Mouse (Mus musculus) 3T3-L1 (cell line): ENCODE measurements around the gene Tspan31.

Experiments used
- DNase-seq: peaks from one replicate; pipeline ENCODE4 v3.0.0-alpha.2; 2015; ENCODE audit warnings: low read depth, low spot score

Tspan31 gene

DNA sequence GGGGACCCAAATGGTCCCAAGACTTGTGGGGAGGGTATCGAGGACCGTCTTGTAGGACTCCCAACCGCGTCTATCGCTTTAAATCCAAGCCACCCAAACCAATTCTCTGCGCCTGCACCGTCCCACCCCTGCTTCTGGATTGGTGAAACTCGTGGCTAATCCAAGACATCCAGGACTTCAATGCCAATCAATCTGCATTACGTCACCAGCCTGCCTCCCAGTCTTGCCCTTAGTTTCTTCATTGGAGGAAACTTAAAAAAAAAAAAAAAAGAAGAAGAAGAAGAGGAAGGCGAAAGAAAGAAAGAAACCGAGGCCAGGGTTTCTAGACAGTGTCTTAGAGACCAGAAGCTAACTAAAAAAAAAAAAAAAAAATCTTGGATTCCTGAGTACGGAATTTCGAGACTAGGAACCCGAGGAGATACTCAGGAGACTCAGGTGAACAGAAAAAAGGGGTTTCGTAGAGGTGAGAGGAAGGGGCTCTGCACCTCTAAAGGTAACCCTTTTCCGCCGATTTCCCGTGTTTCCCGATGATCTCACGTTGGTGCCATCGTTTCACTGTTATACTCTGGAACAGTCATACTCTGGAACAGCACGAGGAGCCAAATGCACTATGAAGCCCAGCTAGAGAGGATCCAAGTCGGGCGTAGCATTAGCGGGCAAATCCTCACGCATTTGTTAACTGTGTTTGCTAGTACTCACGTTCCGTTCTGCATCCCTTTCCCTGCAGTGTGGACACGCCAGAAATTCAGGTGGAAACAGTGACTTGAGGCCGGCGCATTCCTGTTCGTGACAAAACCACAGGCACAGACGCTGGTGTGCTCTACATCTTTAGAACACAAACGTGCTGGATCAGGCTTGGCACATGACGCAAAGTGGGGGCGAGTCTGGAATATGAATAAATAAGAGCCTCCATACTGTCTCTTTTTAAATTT is at the start of gene Tspan31:
Tspan31 (minus strand) TSS at position 75 of the 932 bp plus-strand sequence.
- DNase-seq, result peak; percentile 99

DNA sequence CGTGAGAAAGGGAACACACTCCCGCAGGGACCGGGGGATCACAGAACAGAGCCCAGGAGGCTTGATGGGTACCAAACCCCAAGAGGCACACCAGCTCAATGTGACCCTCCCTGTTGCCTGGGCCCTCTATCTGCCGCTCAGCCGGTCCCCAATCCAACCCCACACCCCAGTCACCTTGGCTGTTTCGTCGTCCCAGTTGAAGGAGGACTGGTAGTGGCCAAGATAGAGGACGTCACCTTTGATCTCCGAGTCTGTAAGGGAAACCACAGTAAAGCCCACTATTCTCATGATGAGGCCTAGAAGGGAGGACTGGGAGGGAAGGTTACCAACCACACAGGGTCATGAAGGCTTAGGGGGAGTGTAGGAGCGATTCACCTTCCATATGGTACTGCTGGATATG is 49.2 kb upstream of the Tspan31 start:
- DNase-seq, result no peak

DNA sequence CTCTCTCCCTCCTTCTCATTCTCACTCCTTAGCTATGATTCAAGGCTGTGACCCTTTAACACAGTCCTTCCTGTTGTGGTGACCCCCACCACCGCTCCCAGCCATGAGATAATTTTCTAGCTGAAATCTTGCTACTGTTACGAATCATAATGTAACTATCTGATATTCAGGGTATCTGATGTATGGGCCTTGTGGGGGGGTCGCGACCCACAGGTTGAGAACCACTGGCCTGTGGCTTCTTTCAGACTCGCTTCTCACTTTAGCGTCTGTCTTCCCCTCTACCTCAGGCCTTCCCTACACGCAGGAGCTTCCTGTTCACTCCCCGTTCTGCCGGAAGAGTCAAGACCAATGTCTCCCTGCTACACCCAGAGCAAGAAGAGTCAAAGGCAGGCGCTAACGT is 48.4 kb upstream of the Tspan31 start:
- no peak for DNase-seq

DNA sequence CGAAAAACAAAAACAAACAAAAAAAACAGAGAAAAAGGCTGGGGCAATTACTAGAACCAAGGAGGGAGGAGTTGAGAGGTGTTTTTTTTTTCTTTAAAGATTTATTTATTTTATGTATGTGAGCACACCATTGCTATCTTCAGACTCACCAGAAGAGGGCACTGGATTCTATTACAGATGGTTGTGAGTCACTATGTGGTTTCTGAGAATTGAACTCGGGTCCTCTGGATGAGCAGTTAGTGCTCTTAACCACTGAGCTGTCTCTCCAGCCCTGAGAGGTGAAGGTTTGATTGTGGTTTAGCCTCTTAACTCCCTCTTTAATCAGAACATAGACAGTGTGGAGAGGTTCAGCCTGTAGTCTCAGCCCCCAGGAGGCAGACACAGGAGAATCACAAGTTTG is 45.0 kb upstream of the Tspan31 start:
- DNase-seq, result peak; percentile 75

DNA sequence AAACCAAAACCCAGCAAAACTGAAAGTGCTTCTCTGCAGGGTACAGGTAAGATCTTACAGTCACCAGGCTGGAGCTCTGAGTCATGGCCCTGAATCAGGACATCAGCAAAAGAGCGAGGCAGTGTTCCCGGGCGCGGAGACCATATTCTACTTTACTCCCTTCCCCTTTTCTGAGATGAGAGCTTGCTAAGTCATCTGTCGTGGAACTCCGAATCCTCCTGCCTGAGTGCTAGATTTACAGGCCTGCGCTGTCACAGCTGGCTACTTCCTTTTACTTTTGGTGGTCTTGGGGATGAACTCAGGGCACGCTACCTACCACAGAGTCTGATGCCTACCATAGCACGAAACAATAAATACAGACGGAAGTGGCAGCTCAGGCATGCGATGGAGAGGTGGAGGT is 44.3 kb upstream of the Tspan31 start:
- no peak for DNase-seq

DNA sequence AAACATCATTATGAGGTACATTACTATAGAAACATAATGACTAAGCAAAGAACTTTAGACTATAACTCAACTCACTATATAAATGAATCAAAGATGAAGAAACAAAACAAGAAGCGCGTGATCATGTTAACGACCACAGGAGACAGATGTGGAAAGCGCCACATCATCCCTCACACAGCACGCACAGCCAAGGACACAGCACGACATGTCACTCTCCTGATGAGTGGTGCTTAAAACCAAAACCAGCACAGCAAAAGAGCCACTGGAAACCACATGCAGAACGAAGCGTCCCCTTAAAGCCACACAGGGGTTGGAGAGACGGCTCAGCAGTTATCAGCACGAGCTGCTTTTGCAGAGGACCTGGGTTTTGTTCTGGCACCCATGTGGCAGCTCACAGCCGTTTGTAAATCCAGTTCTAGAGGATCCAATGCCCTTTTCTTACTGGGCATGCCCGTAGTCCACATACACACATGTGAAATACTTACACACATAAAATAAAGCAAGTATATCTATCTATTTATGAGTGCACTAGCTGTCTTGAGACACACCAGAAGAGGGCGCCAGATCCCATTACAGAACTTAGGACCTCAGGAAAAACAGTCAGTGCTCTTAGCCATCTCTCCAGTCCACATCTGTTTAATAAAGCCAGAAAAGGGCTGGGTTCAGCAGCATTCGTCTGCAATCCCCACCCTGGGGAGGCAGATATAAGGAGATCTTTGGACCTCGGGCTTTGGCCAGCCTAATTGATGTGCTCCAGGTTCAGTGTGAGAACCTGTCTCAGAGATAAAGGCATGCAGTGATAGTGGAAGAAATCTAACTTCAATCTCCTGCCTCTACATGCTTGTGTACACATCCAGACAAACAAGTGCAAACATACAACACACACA is 41.2 kb upstream of the Tspan31 start:
- peak; percentile 27 for DNase-seq

DNA sequence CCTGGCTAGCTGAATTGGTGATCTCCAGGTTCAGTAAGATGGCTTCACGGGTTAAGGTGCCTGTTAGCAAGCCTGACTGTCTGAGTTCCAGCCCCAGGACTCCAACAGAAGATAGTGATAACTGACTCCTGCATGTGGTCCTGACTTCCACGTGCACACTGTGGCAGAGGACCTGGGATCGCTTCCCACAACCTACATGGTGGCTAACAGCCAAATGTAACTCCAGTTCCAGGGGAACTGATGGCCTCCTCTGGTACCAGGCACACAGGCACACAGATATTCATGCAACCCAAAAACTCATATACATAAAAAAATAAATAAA is 38.2 kb upstream of the Tspan31 start:
- DNase-seq, result no peak

DNA sequence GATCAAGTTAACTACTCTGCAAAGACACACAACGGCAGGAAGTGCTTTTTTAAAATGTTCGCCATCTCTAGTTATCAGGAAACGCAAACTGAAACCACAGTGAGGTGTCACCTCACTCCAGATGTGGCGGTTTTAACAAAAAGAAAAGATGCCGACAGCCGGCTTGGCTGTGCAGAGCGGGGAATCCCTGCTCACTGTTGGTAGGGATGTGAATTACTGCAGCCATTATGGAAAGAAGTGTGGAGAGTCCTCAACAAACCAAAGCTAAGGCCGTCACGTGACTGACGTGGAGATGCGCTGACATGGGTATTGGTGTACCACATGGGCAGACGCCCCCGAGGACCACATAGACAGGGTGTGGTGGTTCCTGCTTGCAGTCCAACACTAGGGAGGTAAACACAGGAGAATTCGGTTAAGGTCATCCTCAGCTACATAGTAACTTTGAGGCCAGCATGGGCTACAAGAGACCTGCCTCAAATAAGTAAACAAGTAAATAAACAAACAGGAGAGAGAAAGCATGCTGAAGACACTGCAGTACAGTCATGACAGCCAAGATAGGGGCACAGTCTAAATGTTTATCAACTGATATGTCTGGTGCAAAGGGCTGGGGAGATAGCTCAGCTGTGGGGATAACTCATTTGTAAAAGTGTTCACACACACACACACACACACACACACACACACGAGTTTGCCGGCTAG is 37.6 kb upstream of the Tspan31 start:
- no peak for DNase-seq

DNA sequence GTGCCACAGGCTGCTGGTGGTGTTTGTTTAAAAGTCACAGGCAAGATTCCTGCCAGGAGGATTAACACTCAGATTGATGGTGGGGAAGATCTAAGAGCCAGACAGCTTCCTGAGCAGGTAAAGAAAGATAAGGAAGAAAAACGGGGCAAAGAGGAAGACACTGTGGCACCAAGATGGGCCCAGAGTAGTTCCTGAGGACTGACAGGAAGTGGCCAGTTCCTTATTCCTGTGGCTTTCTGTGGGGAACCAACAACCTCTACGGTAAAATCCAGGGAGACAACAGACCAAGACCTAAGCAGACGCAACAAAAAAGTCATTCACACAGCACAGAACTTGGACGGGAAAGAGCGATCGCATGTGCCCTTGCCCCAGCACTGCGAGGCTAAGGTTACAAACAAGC is 33.6 kb upstream of the Tspan31 start:
- no peak for DNase-seq

DNA sequence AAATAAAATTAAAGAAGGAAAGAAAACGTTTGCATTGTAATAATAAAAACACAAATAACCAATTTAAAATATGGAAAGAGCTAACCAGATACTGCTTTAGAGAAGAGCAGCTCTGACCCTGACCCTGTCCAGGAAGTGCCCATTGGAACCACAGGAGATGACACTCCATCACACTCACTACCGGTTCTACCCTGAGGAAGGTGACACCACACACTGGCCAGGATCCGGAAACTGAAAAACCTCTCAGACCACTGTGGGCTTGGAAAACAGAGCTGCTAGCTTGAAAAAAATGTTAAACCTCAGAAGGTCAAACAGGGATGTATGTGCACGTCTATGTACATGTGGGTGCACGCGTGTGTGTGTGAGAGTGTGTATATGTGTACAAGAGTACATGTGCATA is 31.1 kb upstream of the Tspan31 start:
- no peak for DNase-seq

DNA sequence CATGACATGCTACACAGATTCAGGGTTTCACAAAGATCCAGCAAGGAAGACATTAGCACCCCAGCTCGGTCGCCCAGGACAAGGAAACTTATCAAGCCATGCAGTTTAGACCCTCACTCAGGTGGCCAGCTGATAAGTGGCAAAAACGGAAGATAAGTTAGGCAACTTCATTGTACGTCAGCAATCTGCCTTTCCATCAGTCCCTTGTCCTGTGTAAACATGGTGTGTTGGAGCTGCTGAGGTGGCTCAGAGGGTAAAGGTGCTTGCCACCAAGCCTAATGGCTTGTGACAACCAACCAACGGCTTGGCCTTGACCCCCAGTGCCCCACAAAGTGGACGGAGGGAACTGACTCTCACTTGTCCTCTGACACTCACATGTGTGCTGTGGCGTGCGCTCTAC is 30.4 kb upstream of the Tspan31 start:
- DNase-seq, result no peak

DNA sequence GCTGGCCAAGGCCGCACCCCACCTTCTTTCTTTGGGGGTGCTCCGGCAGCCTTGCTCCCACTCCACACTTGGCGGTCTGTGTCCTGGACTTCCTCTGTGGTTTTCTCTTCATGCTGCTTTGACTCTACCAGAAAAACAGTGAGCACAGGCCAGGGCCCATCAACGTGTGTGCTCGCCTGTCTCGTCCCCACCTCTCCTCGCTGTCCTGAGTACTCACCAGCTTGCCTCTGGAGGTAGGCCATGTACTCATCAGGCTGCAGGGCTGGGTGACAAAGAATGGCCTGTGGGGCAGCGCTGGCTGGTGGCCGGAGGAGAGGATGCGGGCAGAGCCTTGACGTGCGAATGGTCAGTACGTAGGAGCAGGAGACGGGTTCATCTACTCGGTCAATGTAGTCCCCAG is 29.8 kb upstream of the Tspan31 start:
- DNase-seq, result no peak

DNA sequence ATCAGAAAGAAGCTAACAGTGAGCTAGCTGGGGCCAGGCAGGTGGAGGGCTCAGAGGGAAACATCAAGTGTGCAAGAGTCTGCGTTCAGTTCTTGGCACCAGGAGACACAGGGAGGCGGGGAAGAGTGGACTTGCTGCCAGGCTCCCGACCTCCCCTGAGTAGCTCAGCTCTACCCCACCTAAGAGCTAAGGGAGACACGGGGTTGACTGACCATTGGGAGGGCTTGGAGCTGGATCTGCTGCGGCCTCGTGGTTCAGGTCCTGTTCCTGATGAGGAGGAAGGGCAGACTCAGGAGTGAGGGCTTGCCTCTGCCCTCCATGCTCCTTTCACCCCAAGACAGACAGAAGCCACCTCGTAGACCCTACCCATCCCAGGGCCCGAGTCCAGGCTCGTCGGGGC is 29.1 kb upstream of the Tspan31 start:
- DNase-seq, result no peak

DNA sequence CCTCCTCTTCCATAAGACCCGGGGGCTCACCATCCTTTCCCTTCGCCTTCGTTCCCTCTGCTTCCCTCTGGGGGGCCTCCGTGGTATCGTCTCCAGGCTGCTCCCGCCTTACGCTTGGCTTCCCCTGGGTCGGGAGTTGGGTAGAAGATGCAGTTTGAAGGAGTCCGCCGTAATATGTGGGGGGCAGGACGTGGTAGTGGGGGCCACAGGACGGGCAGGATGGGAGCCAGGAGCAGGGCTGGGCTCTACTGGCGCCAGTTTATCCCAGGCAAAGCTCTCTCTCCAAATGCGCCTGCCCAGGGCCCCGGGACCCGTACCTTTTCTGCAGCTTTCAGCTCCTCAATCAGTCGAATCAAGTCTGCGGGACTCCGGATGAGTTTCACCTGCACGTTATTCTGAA is 28.4 kb upstream of the Tspan31 start:
- DNase-seq, result no peak

DNA sequence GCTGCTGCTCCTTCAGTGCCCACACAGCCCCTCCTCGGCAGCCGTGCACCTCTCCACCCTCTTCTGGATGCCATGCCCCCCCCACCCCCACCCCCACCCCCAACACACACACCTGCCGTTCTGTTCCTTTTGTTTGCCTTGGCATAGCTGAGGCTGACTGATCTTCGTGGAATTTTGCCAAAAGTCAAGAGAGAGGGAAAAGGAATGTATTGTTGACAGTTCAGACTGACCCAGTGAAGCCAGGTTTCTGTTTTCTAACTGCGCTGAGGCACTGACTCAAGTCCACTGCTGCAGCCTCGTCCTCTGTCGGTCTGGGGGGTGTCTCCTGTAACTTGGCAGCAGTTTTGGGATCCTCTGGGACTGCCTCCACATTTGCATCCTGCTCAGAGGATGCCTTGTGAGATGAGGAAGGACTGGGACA is 24.3 kb upstream of the Tspan31 start:
- DNase-seq, result peak; percentile 71

DNA sequence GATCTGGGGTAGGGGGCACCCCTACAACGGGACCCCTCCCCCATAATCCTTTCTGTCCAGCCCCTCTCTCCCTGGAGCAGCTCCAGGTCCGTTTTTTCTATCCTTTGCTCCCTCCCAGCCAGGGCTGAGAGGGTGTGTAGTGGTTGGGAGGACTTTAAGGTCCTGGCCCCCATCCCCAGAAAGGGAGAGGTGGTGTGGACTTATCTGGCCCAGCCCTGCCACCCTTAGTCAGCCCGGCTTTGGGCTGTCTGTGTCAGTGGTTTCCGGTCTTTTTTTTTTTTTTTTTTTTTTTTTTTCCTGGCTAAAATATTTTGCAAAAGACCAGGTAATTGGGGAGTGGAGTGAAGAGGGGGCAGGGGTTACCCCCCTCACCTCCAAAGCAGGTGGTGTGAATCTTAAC is 22.7 kb upstream of the Tspan31 start:
- DNase-seq, result no peak

DNA sequence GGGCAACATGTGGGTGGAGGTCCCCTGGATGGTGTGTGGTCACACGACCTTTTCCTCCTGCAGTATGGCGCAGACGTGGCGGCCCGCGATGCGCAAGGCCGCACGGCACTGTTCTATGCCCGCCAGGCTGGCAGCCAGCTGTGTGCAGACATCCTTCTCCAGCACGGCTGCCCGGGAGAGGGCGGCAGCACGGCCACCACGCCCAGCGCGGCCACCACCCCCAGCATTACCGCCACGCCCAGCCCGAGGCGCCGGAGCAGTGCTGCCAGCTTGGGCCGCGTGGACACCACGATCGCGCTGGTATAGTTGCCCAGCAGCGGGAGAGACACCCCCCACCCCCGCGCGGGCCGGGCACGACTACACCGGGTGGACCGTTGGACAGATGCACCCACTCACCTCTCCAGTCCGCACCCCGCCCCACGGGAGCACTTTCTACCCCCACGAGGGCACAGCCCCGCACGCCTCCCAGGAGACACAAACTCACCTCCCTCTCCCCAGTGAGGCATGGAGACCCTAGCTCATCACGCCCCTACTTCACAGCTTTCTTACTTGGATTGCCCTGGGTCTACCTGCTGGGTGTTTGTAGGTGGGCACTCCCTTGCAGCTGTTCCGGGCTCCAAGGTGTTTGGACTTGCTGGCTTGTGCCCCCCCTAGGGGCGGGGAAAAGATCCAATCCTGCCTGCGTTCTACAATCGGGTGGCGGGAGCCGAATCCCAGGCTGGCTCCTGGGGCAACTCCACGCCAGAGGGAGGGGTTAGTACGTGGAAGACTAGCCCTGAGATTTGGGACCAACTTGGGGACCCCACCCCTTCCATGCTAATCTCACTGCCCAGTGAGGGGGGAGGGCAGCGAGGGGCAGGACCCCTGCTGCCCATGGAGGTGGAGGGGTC is 21.7 kb upstream of the Tspan31 start:
- DNase-seq, result no peak

DNA sequence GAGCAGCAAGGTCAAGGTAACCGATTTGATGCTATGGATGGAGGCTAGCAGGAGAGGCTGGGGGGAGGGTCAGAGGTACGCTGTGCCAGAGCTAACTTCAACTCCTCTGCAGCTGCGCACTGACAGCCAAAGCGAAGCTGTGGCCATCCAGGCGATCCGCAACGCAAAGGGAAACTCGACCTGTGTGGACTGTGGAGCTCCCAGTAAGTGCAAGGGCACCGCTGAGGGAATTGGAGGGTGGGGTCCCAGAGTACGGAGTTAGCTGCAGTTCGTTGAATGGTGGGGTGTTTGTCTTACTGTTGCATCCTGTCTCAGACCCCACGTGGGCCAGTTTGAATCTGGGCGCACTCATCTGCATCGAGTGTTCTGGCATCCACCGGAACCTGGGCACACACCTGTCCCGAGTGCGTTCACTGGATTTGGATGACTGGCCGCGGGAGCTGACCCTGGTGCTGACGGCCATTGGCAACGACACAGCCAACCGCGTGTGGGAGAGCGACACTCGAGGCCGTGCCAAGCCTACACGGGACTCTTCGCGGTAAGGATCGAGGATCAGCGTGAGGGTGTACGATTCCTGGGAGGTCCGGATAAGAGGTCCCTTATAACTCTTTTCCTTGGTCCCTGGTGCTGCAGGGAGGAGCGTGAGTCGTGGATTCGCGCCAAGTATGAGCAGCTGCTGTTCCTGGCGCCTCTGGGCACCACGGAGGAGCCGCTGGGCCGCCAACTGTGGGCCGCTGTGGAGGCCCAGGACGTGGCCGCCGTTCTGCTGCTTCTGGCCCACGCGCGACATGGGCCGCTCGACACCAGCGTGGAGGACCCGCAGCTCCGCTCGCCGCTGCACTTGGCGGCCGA is 20.7 kb upstream of the Tspan31 start:
- DNase-seq, result no peak

DNA sequence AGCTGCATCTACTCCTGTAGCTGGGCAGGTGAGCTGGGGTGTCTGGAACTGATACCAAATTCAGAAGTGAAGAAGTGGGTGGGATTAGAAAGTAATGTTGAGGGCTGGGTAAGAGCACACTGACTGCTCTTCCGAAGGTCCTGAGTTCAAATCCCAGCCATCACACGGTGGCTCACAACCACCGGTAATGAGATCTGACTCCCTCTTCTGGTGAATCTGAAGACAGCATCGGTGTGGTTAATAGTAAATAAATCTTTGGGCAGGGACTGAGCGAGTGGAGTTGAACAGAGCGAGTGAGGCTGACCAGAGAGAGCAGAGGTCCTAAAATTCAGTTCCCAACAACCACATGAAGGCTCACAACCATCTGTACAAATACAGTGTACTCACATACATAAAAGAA is 15.6 kb upstream of the Tspan31 start:
- no peak for DNase-seq

DNA sequence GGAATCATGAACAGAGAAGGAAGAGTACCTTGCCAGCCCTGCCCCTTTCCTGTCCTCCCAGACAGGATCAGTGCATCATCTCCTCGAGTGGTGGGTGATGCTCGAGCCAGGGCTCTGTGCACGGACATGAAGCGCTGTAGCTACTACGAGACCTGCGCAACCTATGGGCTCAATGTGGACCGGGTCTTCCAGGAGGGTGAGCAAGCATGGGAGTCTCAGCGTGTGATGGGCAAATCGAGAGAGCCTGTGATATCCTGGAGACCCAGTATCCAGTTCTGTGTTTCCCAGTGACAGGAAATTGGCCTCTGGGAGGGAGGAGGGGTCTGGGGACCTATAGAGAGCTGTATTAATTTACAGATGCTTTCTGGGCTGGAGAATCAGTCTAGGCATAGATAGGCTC is 15.0 kb upstream of the Tspan31 start:
- DNase-seq, result no peak
